Mouse (Mus musculus): Measurements from ENCODE around the gene AI413582. TPM values are rescaled to one million over a fixed set of nuclear protein-coding genes. Genes with fewer than 3 reads are reported as not detected.
A peak's percentile ranks its signal among the peaks of the same experiment; 100 is the strongest.

Gene AI413582
- polyA plus RNA-seq, 1 experiment from 2014 or later, result 18.5 TPM

DNA sequence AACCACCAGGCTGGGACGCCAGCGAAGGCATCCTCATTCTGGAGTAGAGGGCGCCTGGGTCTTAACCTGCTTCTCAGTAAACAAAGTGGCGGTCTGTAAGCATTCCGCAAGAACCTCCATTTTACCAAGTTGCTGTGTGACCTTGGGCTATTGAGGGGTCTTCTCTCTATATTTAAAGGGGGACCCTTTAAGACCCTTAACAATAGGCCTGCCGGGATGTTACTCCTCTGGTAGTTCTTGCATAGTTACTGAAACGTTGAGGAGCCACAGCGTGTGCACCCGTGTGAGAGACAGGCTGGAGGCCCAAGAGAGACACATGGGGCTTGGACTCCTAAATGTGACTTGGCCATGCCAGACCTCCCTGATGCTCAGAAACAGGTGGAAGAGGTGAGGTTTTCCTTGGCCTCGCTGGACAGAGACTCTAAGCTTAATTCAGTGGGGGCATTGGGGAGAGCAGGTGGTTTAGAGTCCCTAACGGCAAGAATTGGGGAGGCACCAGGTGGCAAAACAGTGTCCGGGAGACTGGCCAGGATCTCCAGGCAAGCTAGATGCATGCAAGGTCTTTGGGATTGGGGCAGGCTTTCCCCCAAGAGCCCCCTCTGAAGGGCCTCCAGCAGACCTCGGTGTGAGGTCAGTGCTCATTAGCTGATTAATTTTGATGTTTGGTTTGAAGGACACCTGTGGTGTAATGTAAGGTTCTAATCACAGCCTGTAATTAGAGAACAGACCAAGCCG, 7.5 kb downstream of the AI413582 start:
- Histone ChIP-seq H3K9ac (ENCODE audit: low read length) (peak overlapping the region; percentile 78), H3K4me2 (ENCODE audit: low read length) (peak overlapping the region; percentile 93), H3K36me3 (ENCODE audit: control insufficient read depth, insufficient read depth, low read length) (peaks cover 11% of the 10 kb centered on the region), H3K4me3 (ENCODE audit: control insufficient read depth in 1 of 2, insufficient read depth in 1 of 2, low read depth in 1 of 2, low read length in 2 of 2) (peak overlapping the region; percentile 77 to 82), H3K27me3 (ENCODE audit: control insufficient read depth, insufficient read depth, low read length) (no peaks in the 10 kb centered on the region), H3K27ac (replicated peaks in 1 of 2; ENCODE audit: control insufficient read depth in 1 of 2, insufficient read depth in 1 of 2, low read depth in 2 of 2, low read length in 2 of 2) (peak overlapping the region in 1 of 2 experiments; percentile 91; a peak in 2 of 4 replicates), H3K9me3 (ENCODE audit: control insufficient read depth, low read length) (no peaks in the 10 kb centered on the region), H3K4me1 (ENCODE audit: control insufficient read depth in 2 of 2, insufficient read depth in 2 of 2, low read length in 2 of 2) (peaks cover 31 to 33% of the 10 kb centered on the region in 2 experiments)
- ATAC-seq (ENCODE audit: insufficient number of reproducible peaks, insufficient read depth, low FRiP score, low read depth), result no peak
- 10% methylated on average over 14 of the region's 14 CpGs for WGBS

DNA sequence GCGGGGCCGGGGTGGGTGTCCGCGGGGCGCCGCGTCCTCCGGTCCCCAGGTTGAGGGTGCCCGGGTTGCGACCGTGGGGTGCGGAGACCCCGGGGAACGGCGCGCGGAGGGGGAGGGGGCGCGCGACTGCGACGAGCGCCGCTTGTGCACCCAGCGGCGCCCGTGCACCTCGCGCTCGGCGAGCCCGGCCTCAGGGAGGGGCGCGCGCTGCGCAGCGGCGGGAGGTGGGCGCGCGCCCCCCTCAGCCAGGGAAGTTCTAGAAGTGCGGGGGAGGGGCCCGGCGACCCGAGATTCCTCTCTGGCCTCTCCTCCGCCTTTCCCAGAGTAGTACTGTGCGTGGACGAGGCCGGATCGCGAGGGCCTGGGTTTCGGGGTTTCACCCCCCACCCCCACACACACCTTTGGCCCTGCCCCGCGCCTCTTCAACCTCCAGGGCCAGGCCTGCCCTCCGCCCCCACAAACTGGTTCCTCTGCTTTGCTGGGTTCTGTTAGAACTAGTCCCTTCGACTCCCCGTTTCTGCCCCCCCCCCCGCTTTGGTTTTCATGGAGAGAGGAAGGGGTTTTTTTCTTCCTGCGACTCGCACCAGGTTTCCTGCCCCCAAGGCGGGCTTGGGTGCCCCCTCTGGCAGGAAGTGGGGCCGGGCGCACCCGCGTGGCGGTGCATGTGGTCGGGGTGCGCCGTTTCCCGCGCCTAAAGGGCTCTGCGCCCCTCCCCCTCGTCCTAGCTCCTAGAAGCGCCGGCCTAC, 8.2 kb downstream of the AI413582 start:
- Histone ChIP-seq H3K27ac (replicated peaks in 1 of 2; ENCODE audit: control insufficient read depth in 1 of 2, insufficient read depth in 1 of 2, low read depth in 2 of 2, low read length in 2 of 2) (peak overlapping the region; percentile 82 to 91), H3K36me3 (ENCODE audit: control insufficient read depth, insufficient read depth, low read length) (peaks cover 11% of the 10 kb centered on the region), H3K9me3 (ENCODE audit: control insufficient read depth, low read length) (no peaks in the 10 kb centered on the region), H3K9ac (ENCODE audit: low read length) (peak overlapping the region; percentile 78), H3K4me3 (ENCODE audit: control insufficient read depth in 1 of 2, insufficient read depth in 1 of 2, low read depth in 1 of 2, low read length in 2 of 2) (peak overlapping the region; percentile 77 to 82), H3K27me3 (ENCODE audit: control insufficient read depth, insufficient read depth, low read length) (no peaks in the 10 kb centered on the region), H3K4me1 (ENCODE audit: control insufficient read depth in 2 of 2, insufficient read depth in 2 of 2, low read length in 2 of 2) (peaks cover 31 to 33% of the 10 kb centered on the region in 2 experiments), H3K4me2 (ENCODE audit: low read length) (peak overlapping the region; percentile 93)
- peak; percentile 11; the same call in 1 of the 2 replicates for ATAC-seq (ENCODE audit: insufficient number of reproducible peaks, insufficient read depth, low FRiP score, low read depth)
- WGBS, result under 1% methylated on average over 68 of the region's 75 CpGs

DNA sequence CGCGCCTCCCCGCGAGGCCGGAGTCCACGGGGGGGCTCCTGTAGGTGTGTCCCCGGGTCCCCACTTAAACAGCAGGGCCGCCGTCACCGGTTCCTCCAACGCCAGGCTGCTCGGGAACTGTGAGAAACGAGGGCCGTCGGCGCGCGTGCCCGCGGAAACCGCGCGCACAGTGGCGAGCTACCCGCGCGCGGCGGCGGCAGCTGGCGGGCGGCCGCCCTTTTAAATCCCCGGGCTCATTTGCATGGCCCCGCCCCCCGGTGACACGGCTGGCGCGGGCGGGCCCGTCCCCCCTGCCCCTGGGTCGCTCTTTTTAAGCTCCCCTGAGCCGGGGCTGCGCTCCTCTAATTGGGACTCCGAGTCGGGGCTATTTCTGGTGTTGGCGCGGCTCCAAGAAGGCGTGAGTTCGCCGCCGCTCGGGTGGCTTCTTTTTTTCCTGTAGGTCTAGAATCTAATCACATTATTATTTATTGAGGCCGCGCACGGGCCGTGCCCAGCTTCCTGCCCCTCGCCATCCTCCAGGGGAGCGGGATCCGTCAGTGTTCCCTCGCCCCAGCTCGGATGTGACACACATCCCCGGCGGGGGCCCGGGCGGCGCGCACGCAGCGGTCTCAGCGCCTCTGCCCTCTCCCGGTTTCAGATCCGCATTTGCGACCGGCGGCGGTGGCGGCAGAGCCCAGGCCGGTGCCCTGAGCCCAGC, 9.1 kb downstream of the AI413582 start, which contains the start of gene Hmga1:
Gene Hmga1 (plus strand): TSS at position 183 of the 697 bp plus-strand sequence.
- peak within 1 kb of the TSS; percentile 78 for H3K9ac ChIP-seq (ENCODE audit: low read length)
- peak within 1 kb of the TSS; percentile 85 to 91 for H3K27ac ChIP-seq (replicated peaks in 1 of 2; ENCODE audit: control insufficient read depth in 1 of 2, insufficient read depth in 1 of 2, low read depth in 2 of 2, low read length in 2 of 2)
- peaks cover 9% of the 10 kb centered on the region; the same call in 1 of the 2 replicates for H3K36me3 ChIP-seq (ENCODE audit: control insufficient read depth, insufficient read depth, low read length)
- H3K27me3 ChIP-seq (ENCODE audit: control insufficient read depth, insufficient read depth, low read length), result no peaks in the 10 kb centered on the region
- H3K4me2 ChIP-seq (ENCODE audit: low read length), result peak within 1 kb of the TSS; percentile 93
- H3K9me3 ChIP-seq (ENCODE audit: control insufficient read depth, low read length), result no peaks in the 10 kb centered on the region
- WGBS, result under 1% methylated on average over 76 of the region's 79 CpGs
- peak; percentile 65 for ATAC-seq (ENCODE audit: insufficient number of reproducible peaks, insufficient read depth, low FRiP score, low read depth)
- peaks cover 28% of the 10 kb centered on the region in 2 experiments for H3K4me1 ChIP-seq (ENCODE audit: control insufficient read depth in 2 of 2, insufficient read depth in 2 of 2, low read length in 2 of 2)
- H3K4me3 ChIP-seq (ENCODE audit: control insufficient read depth in 1 of 2, insufficient read depth in 1 of 2, low read depth in 1 of 2, low read length in 2 of 2), result peak within 1 kb of the TSS; percentile 77 to 82

DNA sequence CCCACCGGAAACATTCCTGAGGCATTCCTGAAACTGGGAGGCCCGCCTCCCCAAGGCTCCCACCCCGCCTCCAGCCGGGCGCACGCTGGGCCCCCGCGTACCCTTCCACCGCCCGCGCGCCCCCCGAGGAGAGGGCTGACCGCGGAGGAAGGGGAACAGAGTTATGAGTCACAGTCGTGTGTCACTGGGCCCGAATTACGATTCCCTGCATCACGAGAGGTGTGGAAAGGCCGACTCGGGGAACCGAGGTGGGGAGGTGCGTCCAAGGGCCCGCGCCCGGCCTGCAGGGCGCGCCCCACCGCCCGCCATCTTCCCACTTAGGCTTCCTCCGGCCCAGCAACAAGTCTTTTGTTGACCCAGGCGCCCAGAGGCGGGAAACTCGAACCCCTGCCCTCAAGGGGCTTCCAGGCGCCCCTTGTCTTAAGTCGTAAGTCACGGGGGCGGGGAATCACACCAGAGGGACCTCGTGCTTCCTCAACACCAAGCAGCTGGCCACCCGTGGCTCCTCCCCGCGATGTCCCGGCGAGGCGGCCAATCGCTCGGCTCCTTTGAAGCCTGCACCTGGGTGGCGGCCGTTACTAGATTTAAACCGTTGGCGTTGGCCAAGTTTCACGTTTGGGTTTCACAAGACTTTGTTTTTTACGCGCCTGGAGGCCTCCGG, 9.9 kb downstream of the AI413582 start:
- Histone ChIP-seq H3K4me3 (ENCODE audit: control insufficient read depth in 1 of 2, insufficient read depth in 1 of 2, low read depth in 1 of 2, low read length in 2 of 2) (peak overlapping the region; percentile 77 to 82), H3K36me3 (ENCODE audit: control insufficient read depth, insufficient read depth, low read length) (peaks cover under 1% of the 10 kb centered on the region; the same call in 1 of the 2 replicates), H3K9me3 (ENCODE audit: control insufficient read depth, low read length) (no peaks in the 10 kb centered on the region), H3K4me1 (ENCODE audit: control insufficient read depth in 2 of 2, insufficient read depth in 2 of 2, low read length in 2 of 2) (peaks cover 28% of the 10 kb centered on the region in 2 experiments), H3K27me3 (ENCODE audit: control insufficient read depth, insufficient read depth, low read length) (no peaks in the 10 kb centered on the region), H3K9ac (ENCODE audit: low read length) (peak overlapping the region; percentile 78), H3K4me2 (ENCODE audit: low read length) (peak overlapping the region; percentile 93), H3K27ac (replicated peaks in 1 of 2; ENCODE audit: control insufficient read depth in 1 of 2, insufficient read depth in 1 of 2, low read depth in 2 of 2, low read length in 2 of 2) (peak overlapping the region; percentile 85 to 91)
- WGBS, result 2% methylated on average over 54 of the region's 55 CpGs
- ATAC-seq (ENCODE audit: insufficient number of reproducible peaks, insufficient read depth, low FRiP score, low read depth), result peak; percentile 33

DNA sequence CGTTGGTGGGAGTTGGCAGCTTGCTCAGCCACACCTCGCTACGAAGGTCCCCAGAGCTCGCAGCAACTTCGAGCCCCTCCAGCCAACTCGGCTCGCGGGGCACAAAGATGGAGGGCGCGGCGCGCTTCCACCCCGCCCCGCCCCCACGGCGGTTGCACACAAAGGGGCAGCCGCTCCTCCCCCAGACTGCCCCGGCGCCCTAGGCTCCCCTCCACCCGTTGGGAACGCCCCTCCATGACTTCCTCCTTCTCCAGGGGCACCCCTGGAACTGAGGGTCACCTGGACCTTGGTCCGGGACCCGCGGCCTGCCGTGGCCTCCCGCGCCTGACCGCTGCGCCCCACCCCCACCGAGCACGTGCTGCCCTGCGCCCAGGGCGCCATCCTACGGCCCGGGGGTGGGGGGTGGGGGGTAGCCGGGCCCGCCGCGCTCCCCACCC, 10.5 kb downstream of the AI413582 start:
- no peaks in the 10 kb centered on the region for H3K27me3 ChIP-seq (ENCODE audit: control insufficient read depth, insufficient read depth, low read length)
- peak overlapping the region; percentile 93 for H3K4me2 ChIP-seq (ENCODE audit: low read length)
- peak overlapping the region; percentile 79 to 91 for H3K27ac ChIP-seq (replicated peaks in 1 of 2; ENCODE audit: control insufficient read depth in 1 of 2, insufficient read depth in 1 of 2, low read depth in 2 of 2, low read length in 2 of 2)
- H3K4me1 ChIP-seq (ENCODE audit: control insufficient read depth in 2 of 2, insufficient read depth in 2 of 2, low read length in 2 of 2), result peaks cover 28% of the 10 kb centered on the region in 2 experiments
- 1% methylated on average over 28 of the region's 39 CpGs for WGBS
- H3K36me3 ChIP-seq (ENCODE audit: control insufficient read depth, insufficient read depth, low read length), result no peaks in the 10 kb centered on the region; the same call in 1 of the 2 replicates
- peak overlapping the region; percentile 77 to 82 for H3K4me3 ChIP-seq (ENCODE audit: control insufficient read depth in 1 of 2, insufficient read depth in 1 of 2, low read depth in 1 of 2, low read length in 2 of 2)
- peak; percentile 23; the same call in 1 of the 2 replicates for ATAC-seq (ENCODE audit: insufficient number of reproducible peaks, insufficient read depth, low FRiP score, low read depth)
- no peaks in the 10 kb centered on the region for H3K9me3 ChIP-seq (ENCODE audit: control insufficient read depth, low read length)
- H3K9ac ChIP-seq (ENCODE audit: low read length), result peak overlapping the region; percentile 78

DNA sequence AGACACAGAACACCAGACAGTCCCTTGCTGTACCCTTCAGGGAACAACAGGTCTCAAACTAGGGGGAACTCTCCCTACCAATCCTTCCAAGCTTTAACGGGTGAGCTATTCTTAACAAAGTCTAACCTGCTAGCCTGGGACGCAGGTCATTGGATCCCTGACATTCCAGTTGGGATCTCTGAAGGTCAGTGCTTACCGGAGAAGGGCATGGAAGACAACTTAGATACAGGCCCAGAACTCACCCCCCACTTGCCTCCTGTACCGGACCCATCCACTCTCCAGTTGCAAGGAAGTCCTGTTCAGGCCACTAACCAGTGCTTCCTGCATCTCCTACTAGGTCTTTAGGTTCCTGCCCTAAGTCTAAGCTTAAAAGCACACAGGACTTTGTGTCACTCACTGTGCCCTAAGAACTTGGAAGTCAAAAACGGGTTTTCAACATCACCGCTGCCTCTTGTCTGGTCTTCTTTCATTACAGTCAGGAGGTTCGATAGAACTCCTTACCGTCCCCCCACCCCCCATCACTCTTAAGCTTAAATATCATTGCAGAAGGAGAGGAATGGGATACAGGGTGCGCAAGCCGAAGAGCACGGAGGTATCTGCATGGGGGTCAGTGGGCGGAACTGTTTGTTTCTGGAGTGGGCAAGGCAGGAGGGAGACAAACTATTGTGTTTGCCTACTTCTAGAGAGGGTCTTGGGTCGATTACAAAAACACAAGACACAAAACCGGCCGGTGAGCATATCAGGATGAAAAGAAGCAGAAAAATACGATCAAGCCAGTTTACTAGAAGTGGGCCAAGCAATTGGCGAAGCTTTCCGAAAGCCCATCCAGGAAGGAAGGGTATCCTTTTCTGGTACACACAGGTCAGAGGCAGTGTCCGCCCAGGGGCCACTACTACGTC, 11.2 kb downstream of the AI413582 start:
- WGBS, result 49% methylated on average over 20 of the region's 20 CpGs
- no peak for ATAC-seq (ENCODE audit: insufficient number of reproducible peaks, insufficient read depth, low FRiP score, low read depth)
- H3K4me3 ChIP-seq (ENCODE audit: control insufficient read depth in 1 of 2, insufficient read depth in 1 of 2, low read depth in 1 of 2, low read length in 2 of 2), result peak overlapping the region; percentile 77 to 82
- H3K4me2 ChIP-seq (ENCODE audit: low read length), result peak overlapping the region; percentile 93
- no peaks in the 10 kb centered on the region for H3K27me3 ChIP-seq (ENCODE audit: control insufficient read depth, insufficient read depth, low read length)
- H3K9me3 ChIP-seq (ENCODE audit: control insufficient read depth, low read length), result no peaks in the 10 kb centered on the region
- H3K27ac ChIP-seq (replicated peaks in 1 of 2; ENCODE audit: control insufficient read depth in 1 of 2, insufficient read depth in 1 of 2, low read depth in 2 of 2, low read length in 2 of 2), result peak overlapping the region; percentile 79 to 91
- peak overlapping the region; percentile 78 for H3K9ac ChIP-seq (ENCODE audit: low read length)
- peaks cover 29 to 31% of the 10 kb centered on the region in 2 experiments for H3K4me1 ChIP-seq (ENCODE audit: control insufficient read depth in 2 of 2, insufficient read depth in 2 of 2, low read length in 2 of 2)
- no peaks in the 10 kb centered on the region for H3K36me3 ChIP-seq (ENCODE audit: control insufficient read depth, insufficient read depth, low read length)
